Mouse (Mus musculus) megakaryocyte, embryonic 14.5 days (primary cell): ENCODE measurements around the gene Clstn2.

Experiments used
- FLI1 ChIP-seq: IDR thresholded peaks from 2 replicates; pipeline ENCODE4 v1.6.1; 2012; ENCODE audit warnings: low read length, inconsistent platforms, mixed read lengths
- GATA1 ChIP-seq: IDR thresholded peaks from 3 replicates; pipeline ENCODE4 v1.6.1; 2012; ENCODE audit warnings: mixed read lengths, low read length, inconsistent platforms, borderline replicate concordance

DNA sequence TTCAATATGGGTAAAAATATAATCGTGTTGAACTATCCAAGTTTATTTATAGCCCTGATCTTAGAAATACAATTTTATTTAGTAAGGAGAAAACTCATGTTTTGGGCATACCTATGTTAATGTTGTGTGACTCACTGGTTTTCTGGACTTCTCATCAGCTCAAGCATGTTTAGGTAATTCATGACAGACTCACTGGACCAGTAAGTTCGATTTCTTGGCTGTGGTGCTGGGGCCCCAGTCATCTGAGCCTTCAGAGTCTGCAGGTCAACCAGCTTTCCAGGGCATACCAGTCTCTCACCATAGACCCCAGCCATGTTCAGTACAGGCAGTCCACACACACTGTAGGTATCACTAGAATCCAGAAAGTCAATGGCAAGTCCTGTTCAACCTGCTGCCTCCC, 279.3 kb downstream of the Clstn2 start:
- TF ChIP-seq GATA1: no peak
- TF ChIP-seq FLI1: no peak
